Mouse (Mus musculus): ENCODE data around the gene Sh3d19.

GRCm38 (mm10) chr3:86069646-86070250 is 98.8 kb downstream of the Sh3d19 start:
- TF ChIP-seq CTCF (IDR thresholded peaks at IDR 0.05; ENCODE audit: control insufficient read depth, insufficient read depth, insufficient replicate concordance, low read depth, low read length) = no peak; the same call in 1 of the 2 replicates
- no peak for TF ChIP-seq POLR2A (IDR thresholded peaks at IDR 0.05; ENCODE audit: control insufficient read depth, low read depth, low read length)

Measured in testis, adult 2 months (tissue).